Mouse (Mus musculus) cerebellum, postnatal 14 days (tissue): ENCODE data around the gene Thtpa.
A peak's percentile ranks its signal among the peaks of the same experiment; 100 is the strongest.

Experiments
- DNase-seq, 2 experiments: peaks; one replicate each; pipeline ENCODE4 v3.0.0; 2021; ENCODE audit warnings: mixed read lengths in 2 of 2

The Thtpa gene

GRCm38 (mm10) chr14:55105836-55106809, 11.5 kb downstream of the Thtpa start, which contains the start of gene Ap1g2:
Gene Ap1g2 (minus strand): TSS chr14:55106593.
- DNase-seq = peak; percentile 85 to 91

GRCm38 (mm10) chr14:55106990-55107389, 12.4 kb downstream of the Thtpa start:
- peak in 1 of 2 experiments; percentile 43 for DNase-seq

GRCm38 (mm10) chr14:55108202-55108870, 13.8 kb downstream of the Thtpa start:
- DNase-seq = peak; percentile 88

GRCm38 (mm10) chr14:55109048-55109873, 14.7 kb downstream of the Thtpa start:
- DNase-seq = peak; percentile 62 to 63

GRCm38 (mm10) chr14:55110076-55110475, 15.5 kb downstream of the Thtpa start:
- DNase-seq = no peak

- peak; percentile 76 to 78 for DNase-seq
Measured at GRCm38 (mm10) chr14:55111720-55112119, 17.1 kb downstream of the Thtpa start.

- peak; percentile 41 to 52 for DNase-seq
Measured at GRCm38 (mm10) chr14:55113351-55113974, 18.9 kb downstream of the Thtpa start.

GRCm38 (mm10) chr14:55113975-55114645, 19.5 kb downstream of the Thtpa start:
- DNase-seq = peak; percentile 67 to 76

- peak; percentile 79 to 84 for DNase-seq
Measured at GRCm38 (mm10) chr14:55114759-55115701, 20.4 kb downstream of the Thtpa start.

- DNase-seq = peak; percentile 66 to 68
Measured at GRCm38 (mm10) chr14:55115846-55116245, 21.3 kb downstream of the Thtpa start.

GRCm38 (mm10) chr14:55116425-55117200, 22.0 kb downstream of the Thtpa start, which contains the start of gene Jph4:
Gene Jph4 (minus strand): TSS chr14:55116935.
- peak; percentile 86 to 87 for DNase-seq

- peak; percentile 91 for DNase-seq
Measured at GRCm38 (mm10) chr14:55118852-55119251, 24.3 kb downstream of the Thtpa start.

GRCm38 (mm10) chr14:55119421-55120134, 25.0 kb downstream of the Thtpa start:
- peak; percentile 56 to 63 for DNase-seq

- DNase-seq = peak; percentile 96 to 98
Measured at GRCm38 (mm10) chr14:55121947-55122346, 27.4 kb downstream of the Thtpa start.

- DNase-seq = no peak
Measured at GRCm38 (mm10) chr14:55122359-55122758, 27.8 kb downstream of the Thtpa start.

GRCm38 (mm10) chr14:55125711-55126110, 31.1 kb downstream of the Thtpa start:
- DNase-seq = no peak

GRCm38 (mm10) chr14:55126521-55126920, 31.9 kb downstream of the Thtpa start:
- DNase-seq = no peak

GRCm38 (mm10) chr14:55135676-55136075, 41.1 kb downstream of the Thtpa start:
- no peak for DNase-seq

GRCm38 (mm10) chr14:55139313-55139712, 44.7 kb downstream of the Thtpa start:
- DNase-seq = no peak
